Mouse (Mus musculus): ENCODE results near the gene Car15. TPM values are rescaled to one million over a fixed set of nuclear protein-coding genes. Genes with fewer than 3 reads are reported as not detected.

Gene Car15
- 4.4 and 5.8 TPM in 2 replicates for polyA plus RNA-seq (2016; fragmentation: Nextera tagmentation; extraction: Ambion mirVana)

GRCm38 (mm10) chr16:17838051-17838450 is at the start of gene Car15:
Gene Car15 (minus strand): TSS chr16:17838364.
- peaks cover 51% of the 10 kb centered on the region for H3K27me3 ChIP-seq

GRCm38 (mm10) chr16:17884116-17884515 is 46.0 kb upstream of the Car15 start:
- no peak for ATAC-seq (ENCODE audit: low FRiP score, low read depth)
- Histone ChIP-seq H3K4me3 (no peak overlapping the region), H3K4me2 (replicated peaks) (no peak overlapping the region), H3K9ac (replicated peaks) (no peak overlapping the region), H3K27me3 (no peaks in the 10 kb centered on the region), H3K4me1 (0 out of 2 replicates have a peak, but pooled peaks cover 2% of the 10 kb centered on the region), H3K27ac (replicated peaks) (no peak overlapping the region), H3K36me3 (peaks cover 10% of the 10 kb centered on the region; the same call in 1 of the 2 replicates), H3K9me3 (no peaks in the 10 kb centered on the region)
- WGBS: 89% methylated on average over 6 of the region's 6 CpGs

More at GRCm38 (mm10) chr16:17838051-17838450, at the start of gene Car15:
- no peak within 1 kb of the TSS for H3K4me3 ChIP-seq
- no peaks in the 10 kb centered on the region for H3K9me3 ChIP-seq
- no peak within 1 kb of the TSS for H3K27ac ChIP-seq (replicated peaks)
- WGBS: 82% methylated on average over 6 of the region's 6 CpGs
- ATAC-seq (ENCODE audit: low FRiP score, low read depth): no peak
- peaks cover 36% of the 10 kb centered on the region for H3K36me3 ChIP-seq
- peaks cover 7% of the 10 kb centered on the region for H3K4me1 ChIP-seq
- no peak within 1 kb of the TSS for H3K9ac ChIP-seq (replicated peaks)
- H3K4me2 ChIP-seq (replicated peaks): no peak within 1 kb of the TSS

- no peak overlapping the region for H3K27ac ChIP-seq (replicated peaks)
- no peaks in the 10 kb centered on the region for H3K27me3 ChIP-seq
- H3K36me3 ChIP-seq: peaks cover 22% of the 10 kb centered on the region; the same call in 1 of the 2 replicates
- no peaks in the 10 kb centered on the region for H3K9me3 ChIP-seq
- 0 out of 2 replicates have a peak, but pooled peaks cover 2% of the 10 kb centered on the region for H3K4me1 ChIP-seq
- no peak overlapping the region for H3K9ac ChIP-seq (replicated peaks)
- no peak overlapping the region for H3K4me2 ChIP-seq (replicated peaks)
- no peak overlapping the region for H3K4me3 ChIP-seq
- ATAC-seq (ENCODE audit: low FRiP score, low read depth): no peak
Observed at GRCm38 (mm10) chr16:17882196-17882595, 44.0 kb upstream of the Car15 start.

GRCm38 (mm10) chr16:17879571-17879970 is 41.4 kb upstream of the Car15 start:
- H3K9ac ChIP-seq (replicated peaks): no peak overlapping the region
- no peak overlapping the region for H3K4me2 ChIP-seq (replicated peaks)
- H3K36me3 ChIP-seq: peaks cover 26% of the 10 kb centered on the region; the same call in 1 of the 2 replicates
- H3K9me3 ChIP-seq: no peaks in the 10 kb centered on the region
- no peak for ATAC-seq (ENCODE audit: low FRiP score, low read depth)
- WGBS: 92% methylated on average over 4 of the region's 4 CpGs
- no peaks in the 10 kb centered on the region for H3K4me1 ChIP-seq
- H3K27ac ChIP-seq (replicated peaks): no peak overlapping the region
- H3K4me3 ChIP-seq: no peak overlapping the region
- no peaks in the 10 kb centered on the region for H3K27me3 ChIP-seq

- no peak overlapping the region for H3K4me2 ChIP-seq (replicated peaks)
- WGBS: 97% methylated on average over 1 of the region's 1 CpGs
- H3K27ac ChIP-seq (replicated peaks): no peak overlapping the region
- no peaks in the 10 kb centered on the region for H3K9me3 ChIP-seq
- peaks cover 34% of the 10 kb centered on the region for H3K36me3 ChIP-seq
- ATAC-seq (ENCODE audit: low FRiP score, low read depth): no peak
- H3K9ac ChIP-seq (replicated peaks): no peak overlapping the region
- no peak overlapping the region for H3K4me3 ChIP-seq
- no peaks in the 10 kb centered on the region for H3K27me3 ChIP-seq
- no peaks in the 10 kb centered on the region for H3K4me1 ChIP-seq
Observed at GRCm38 (mm10) chr16:17876096-17876495, 37.9 kb upstream of the Car15 start.

GRCm38 (mm10) chr16:17875174-17875573 is 37.0 kb upstream of the Car15 start:
- peaks cover 42% of the 10 kb centered on the region for H3K36me3 ChIP-seq
- WGBS: 89% methylated on average over 4 of the region's 4 CpGs

GRCm38 (mm10) chr16:17872995-17873394 is 34.8 kb upstream of the Car15 start:
- no peaks in the 10 kb centered on the region for H3K27me3 ChIP-seq
- no peak for ATAC-seq (ENCODE audit: low FRiP score, low read depth)
- no peak overlapping the region for H3K27ac ChIP-seq (replicated peaks)
- 70% methylated on average over 4 of the region's 4 CpGs for WGBS
- H3K4me3 ChIP-seq: no peak overlapping the region
- no peaks in the 10 kb centered on the region for H3K4me1 ChIP-seq
- H3K4me2 ChIP-seq (replicated peaks): no peak overlapping the region
- H3K9me3 ChIP-seq: no peaks in the 10 kb centered on the region
- no peak overlapping the region for H3K9ac ChIP-seq (replicated peaks)
- peaks cover 47% of the 10 kb centered on the region for H3K36me3 ChIP-seq

More at GRCm38 (mm10) chr16:17875174-17875573, 37.0 kb upstream of the Car15 start:
- no peak for ATAC-seq (ENCODE audit: low FRiP score, low read depth)
- H3K9me3 ChIP-seq: no peaks in the 10 kb centered on the region
- H3K4me3 ChIP-seq: no peak overlapping the region
- H3K27me3 ChIP-seq: no peaks in the 10 kb centered on the region
- no peaks in the 10 kb centered on the region for H3K4me1 ChIP-seq
- no peak overlapping the region for H3K27ac ChIP-seq (replicated peaks)
- no peak overlapping the region for H3K9ac ChIP-seq (replicated peaks)
- no peak overlapping the region for H3K4me2 ChIP-seq (replicated peaks)

- no peak overlapping the region for H3K27ac ChIP-seq (replicated peaks)
- no peak for ATAC-seq (ENCODE audit: low FRiP score, low read depth)
- H3K4me1 ChIP-seq: no peaks in the 10 kb centered on the region
- no peak overlapping the region for H3K9ac ChIP-seq (replicated peaks)
- WGBS: 90% methylated on average over 5 of the region's 5 CpGs
- H3K27me3 ChIP-seq: no peaks in the 10 kb centered on the region
- no peak overlapping the region for H3K4me3 ChIP-seq
- no peaks in the 10 kb centered on the region for H3K9me3 ChIP-seq
- H3K36me3 ChIP-seq: peaks cover 35% of the 10 kb centered on the region
- H3K4me2 ChIP-seq (replicated peaks): no peak overlapping the region
Observed at GRCm38 (mm10) chr16:17871248-17871647, 33.1 kb upstream of the Car15 start.

GRCm38 (mm10) chr16:17865770-17866169 is 27.6 kb upstream of the Car15 start:
- ATAC-seq (ENCODE audit: low FRiP score, low read depth): no peak
- no peak overlapping the region for H3K27ac ChIP-seq (replicated peaks)
- 79% methylated on average over 6 of the region's 6 CpGs for WGBS
- H3K4me3 ChIP-seq: no peak overlapping the region
- H3K36me3 ChIP-seq: peaks cover 24% of the 10 kb centered on the region
- H3K9me3 ChIP-seq: no peaks in the 10 kb centered on the region
- H3K4me2 ChIP-seq (replicated peaks): no peak overlapping the region
- H3K27me3 ChIP-seq: no peaks in the 10 kb centered on the region
- H3K9ac ChIP-seq (replicated peaks): no peak overlapping the region
- peaks cover 10% of the 10 kb centered on the region; the same call in 1 of the 2 replicates for H3K4me1 ChIP-seq

GRCm38 (mm10) chr16:17865293-17865692 is 27.1 kb upstream of the Car15 start:
- peaks cover 23% of the 10 kb centered on the region for H3K36me3 ChIP-seq
- no peaks in the 10 kb centered on the region for H3K27me3 ChIP-seq
- H3K4me1 ChIP-seq: peaks cover 10% of the 10 kb centered on the region; the same call in 1 of the 2 replicates

GRCm38 (mm10) chr16:17858592-17858991 is 20.4 kb upstream of the Car15 start:
- Histone ChIP-seq H3K27ac (replicated peaks) (no peak overlapping the region), H3K9me3 (no peaks in the 10 kb centered on the region), H3K27me3 (no peaks in the 10 kb centered on the region), H3K4me1 (peaks cover 10% of the 10 kb centered on the region; the same call in 1 of the 2 replicates), H3K9ac (replicated peaks) (no peak overlapping the region), H3K4me2 (replicated peaks) (no peak overlapping the region), H3K4me3 (no peak overlapping the region), H3K36me3 (peaks cover 66% of the 10 kb centered on the region)
- ATAC-seq (ENCODE audit: low FRiP score, low read depth): no peak

More at GRCm38 (mm10) chr16:17865293-17865692, 27.1 kb upstream of the Car15 start:
- WGBS: 91% methylated on average over 2 of the region's 2 CpGs
- no peak overlapping the region for H3K4me2 ChIP-seq (replicated peaks)
- no peak overlapping the region for H3K9ac ChIP-seq (replicated peaks)
- no peak overlapping the region for H3K4me3 ChIP-seq
- no peaks in the 10 kb centered on the region for H3K9me3 ChIP-seq
- no peak for ATAC-seq (ENCODE audit: low FRiP score, low read depth)
- H3K27ac ChIP-seq (replicated peaks): no peak overlapping the region

- Histone ChIP-seq H3K4me3 (no peak overlapping the region), H3K27ac (replicated peaks) (no peak overlapping the region), H3K27me3 (no peaks in the 10 kb centered on the region), H3K9me3 (no peaks in the 10 kb centered on the region), H3K9ac (replicated peaks) (no peak overlapping the region), H3K36me3 (peaks cover 78% of the 10 kb centered on the region), H3K4me2 (replicated peaks) (no peak overlapping the region), H3K4me1 (peaks cover 4% of the 10 kb centered on the region; the same call in 1 of the 2 replicates)
- WGBS: 85% methylated on average over 7 of the region's 7 CpGs
- ATAC-seq (ENCODE audit: low FRiP score, low read depth): no peak
Observed at GRCm38 (mm10) chr16:17857157-17857556, 19.0 kb upstream of the Car15 start.

- H3K9me3 ChIP-seq: no peaks in the 10 kb centered on the region
- H3K36me3 ChIP-seq: peaks cover 90% of the 10 kb centered on the region
- no peak for ATAC-seq (ENCODE audit: low FRiP score, low read depth)
- H3K9ac ChIP-seq (replicated peaks): no peak overlapping the region
- no peak overlapping the region for H3K4me2 ChIP-seq (replicated peaks)
- no peak overlapping the region for H3K4me3 ChIP-seq
- H3K27me3 ChIP-seq: no peaks in the 10 kb centered on the region
- 91% methylated on average over 2 of the region's 2 CpGs for WGBS
- H3K27ac ChIP-seq (replicated peaks): no peak overlapping the region
- H3K4me1 ChIP-seq: no peaks in the 10 kb centered on the region
Observed at GRCm38 (mm10) chr16:17853263-17853662, 15.1 kb upstream of the Car15 start.
